Mouse (Mus musculus): Measurements from ENCODE around the gene Rab11fip4. TPM values are rescaled to one million over a fixed set of nuclear protein-coding genes. Genes with fewer than 3 reads are reported as not detected.

The Rab11fip4 gene
- polyA plus RNA-seq, 1 experiment from 2014 or later: 2.4 TPM

- no peak for ATAC-seq (ENCODE audit: borderline replicate concordance, extremely low read depth, low FRiP score, low TSS enrichment)
Measured at GRCm38 (mm10) chr11:79617991-79618390, 27.0 kb downstream of the Rab11fip4 start.

DNA sequence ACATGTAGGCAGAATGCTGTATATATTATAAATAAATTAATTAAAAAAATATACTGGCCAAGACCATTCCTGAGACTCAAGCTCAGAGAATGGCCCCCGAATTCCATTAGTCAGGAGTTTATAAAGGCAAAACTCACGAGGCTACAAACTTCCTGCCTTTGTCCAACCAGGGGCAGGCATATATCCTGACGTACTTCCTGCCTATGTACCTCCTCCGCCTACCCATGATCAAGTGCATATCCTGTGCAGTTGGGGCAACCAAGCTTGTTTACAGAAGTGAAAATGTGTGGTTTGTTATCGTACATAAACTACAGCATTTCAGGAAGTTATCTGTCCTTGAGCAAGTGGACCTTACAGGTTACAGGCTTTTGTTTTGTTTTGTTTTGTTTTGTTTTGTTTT is 32.0 kb downstream of the Rab11fip4 start:
- H3K27ac ChIP-seq: no peak overlapping the region
- H3K36me3 ChIP-seq: no peaks in the 10 kb centered on the region
- 67% methylated on average over 5 of the region's 5 CpGs for WGBS
- H3K27me3 ChIP-seq: no peaks in the 10 kb centered on the region
- no peak overlapping the region for H3K4me3 ChIP-seq
- H3K4me1 ChIP-seq: no peaks in the 10 kb centered on the region
- no peaks in the 10 kb centered on the region for H3K9me3 ChIP-seq
- no peak overlapping the region for H3K9ac ChIP-seq
- no peak for ATAC-seq (ENCODE audit: borderline replicate concordance, extremely low read depth, low FRiP score, low TSS enrichment)
- no peak overlapping the region for H3K4me2 ChIP-seq

More at GRCm38 (mm10) chr11:79617991-79618390, 27.0 kb downstream of the Rab11fip4 start:
- Histone ChIP-seq H3K4me2 (no peak overlapping the region), H3K27ac (no peak overlapping the region), H3K27me3 (no peaks in the 10 kb centered on the region), H3K4me3 (no peak overlapping the region), H3K9ac (no peak overlapping the region), H3K4me1 (no peaks in the 10 kb centered on the region), H3K9me3 (no peaks in the 10 kb centered on the region), H3K36me3 (no peaks in the 10 kb centered on the region)
- 82% methylated on average over 8 of the region's 8 CpGs for WGBS

GRCm38 (mm10) chr11:79624801-79625302 is 33.8 kb downstream of the Rab11fip4 start:
- Histone ChIP-seq H3K4me3 (no peak overlapping the region), H3K4me2 (no peak overlapping the region), H3K27ac (no peak overlapping the region), H3K36me3 (no peaks in the 10 kb centered on the region), H3K9ac (no peak overlapping the region), H3K4me1 (no peaks in the 10 kb centered on the region), H3K27me3 (no peaks in the 10 kb centered on the region), H3K9me3 (no peaks in the 10 kb centered on the region)
- ATAC-seq (ENCODE audit: borderline replicate concordance, extremely low read depth, low FRiP score, low TSS enrichment): 0 out of 2 replicates have a peak, but pooled peaks have one; percentile 27
- WGBS: 17% methylated on average over 4 of the region's 4 CpGs

- no peak overlapping the region for H3K4me2 ChIP-seq
- H3K4me1 ChIP-seq: no peaks in the 10 kb centered on the region
- no peak overlapping the region for H3K4me3 ChIP-seq
- no peaks in the 10 kb centered on the region for H3K9me3 ChIP-seq
- ATAC-seq (ENCODE audit: borderline replicate concordance, extremely low read depth, low FRiP score, low TSS enrichment): no peak
- H3K36me3 ChIP-seq: no peaks in the 10 kb centered on the region
- no peaks in the 10 kb centered on the region for H3K27me3 ChIP-seq
- no peak overlapping the region for H3K9ac ChIP-seq
- WGBS: 61% methylated on average over 3 of the region's 3 CpGs
- no peak overlapping the region for H3K27ac ChIP-seq
Measured at GRCm38 (mm10) chr11:79628716-79629115, 37.7 kb downstream of the Rab11fip4 start.

DNA sequence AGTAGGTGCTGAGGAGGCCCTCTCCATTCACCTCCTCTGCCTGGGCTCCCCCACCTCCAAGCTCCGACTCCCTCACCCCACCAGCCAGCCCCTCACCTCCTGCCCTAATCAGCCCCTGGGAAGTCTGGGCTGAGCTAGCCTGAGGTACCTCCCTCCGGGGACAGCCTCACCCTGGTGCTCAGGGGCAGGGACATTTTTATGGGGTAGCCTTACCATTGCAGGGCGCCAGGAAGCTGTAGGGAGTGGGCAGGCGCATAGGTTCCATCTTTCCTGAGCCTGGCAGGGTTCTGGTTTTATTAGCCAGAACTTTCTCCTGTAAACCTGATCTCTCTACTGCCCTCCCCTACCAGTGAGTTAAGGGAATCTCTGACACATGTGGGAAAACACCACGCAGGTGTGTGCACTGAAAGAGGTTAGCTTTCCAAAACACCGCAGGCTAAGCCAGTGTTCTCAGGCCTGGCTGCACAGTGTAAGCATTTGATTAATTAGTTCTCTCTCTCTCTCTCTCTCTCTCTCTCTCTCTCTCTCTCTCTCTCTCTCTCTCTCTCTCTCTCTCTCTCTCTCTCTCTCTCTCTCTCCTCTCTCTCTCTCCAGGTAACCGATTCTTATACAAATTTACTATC is 38.9 kb downstream of the Rab11fip4 start:
- H3K9me3 ChIP-seq: no peaks in the 10 kb centered on the region
- no peaks in the 10 kb centered on the region for H3K4me1 ChIP-seq
- 73% methylated on average over 7 of the region's 7 CpGs for WGBS
- no peak for ATAC-seq (ENCODE audit: borderline replicate concordance, extremely low read depth, low FRiP score, low TSS enrichment)
- no peak overlapping the region for H3K4me3 ChIP-seq
- H3K4me2 ChIP-seq: no peak overlapping the region
- H3K27me3 ChIP-seq: no peaks in the 10 kb centered on the region
- H3K9ac ChIP-seq: no peak overlapping the region
- no peaks in the 10 kb centered on the region for H3K36me3 ChIP-seq
- H3K27ac ChIP-seq: no peak overlapping the region

DNA sequence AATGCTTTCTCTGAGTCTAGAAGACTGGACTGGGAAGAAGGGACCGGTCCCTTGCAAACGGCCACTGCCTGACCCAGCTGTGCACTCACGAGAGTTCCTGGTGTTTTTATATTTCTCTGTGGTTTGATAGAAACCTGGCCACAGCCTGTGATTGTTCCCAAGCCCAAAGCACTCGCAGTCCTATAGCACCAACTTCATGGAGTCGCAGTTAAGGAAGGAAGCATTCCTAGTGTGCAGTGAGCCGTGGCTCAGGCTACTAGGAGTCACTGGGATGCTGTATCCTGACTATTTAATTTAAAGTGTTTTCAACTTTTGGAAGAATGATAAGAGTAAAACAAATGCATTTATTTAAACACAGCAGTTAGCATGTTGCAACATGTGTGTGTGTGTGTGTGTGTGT is 39.5 kb downstream of the Rab11fip4 start:
- H3K27me3 ChIP-seq: no peaks in the 10 kb centered on the region
- no peak overlapping the region for H3K27ac ChIP-seq
- no peaks in the 10 kb centered on the region for H3K4me1 ChIP-seq
- no peak overlapping the region for H3K9ac ChIP-seq
- no peak overlapping the region for H3K4me2 ChIP-seq
- H3K4me3 ChIP-seq: no peak overlapping the region
- WGBS: 60% methylated on average over 6 of the region's 6 CpGs
- H3K9me3 ChIP-seq: no peaks in the 10 kb centered on the region
- no peaks in the 10 kb centered on the region for H3K36me3 ChIP-seq
- no peak for ATAC-seq (ENCODE audit: borderline replicate concordance, extremely low read depth, low FRiP score, low TSS enrichment)

DNA sequence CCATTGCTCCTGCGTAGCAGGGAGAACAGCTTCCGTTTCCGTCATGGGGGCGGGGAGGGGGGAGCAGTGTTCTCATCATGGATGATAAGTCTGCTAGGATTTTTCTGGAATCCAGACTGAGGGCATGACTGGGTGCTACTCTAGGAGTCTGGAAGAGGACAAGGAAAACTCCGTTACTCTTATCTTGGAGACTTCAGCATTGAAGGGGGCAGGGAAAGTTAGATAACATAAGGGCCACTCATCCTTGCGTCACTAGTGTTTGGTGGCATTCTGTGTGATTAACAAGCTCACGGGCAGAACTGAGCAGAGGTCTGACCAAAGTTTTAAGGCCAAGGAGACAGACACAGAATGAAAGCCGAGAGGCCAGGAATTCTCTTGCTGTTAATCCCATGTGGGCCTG is 42.4 kb downstream of the Rab11fip4 start:
- WGBS: 51% methylated on average over 8 of the region's 8 CpGs
- Histone ChIP-seq H3K4me2 (no peak overlapping the region), H3K9me3 (no peaks in the 10 kb centered on the region), H3K4me3 (no peak overlapping the region), H3K27me3 (no peaks in the 10 kb centered on the region), H3K36me3 (no peaks in the 10 kb centered on the region), H3K4me1 (no peaks in the 10 kb centered on the region), H3K27ac (no peak overlapping the region), H3K9ac (no peak overlapping the region)
- no peak for ATAC-seq (ENCODE audit: borderline replicate concordance, extremely low read depth, low FRiP score, low TSS enrichment)

GRCm38 (mm10) chr11:79635661-79636449 is 44.8 kb downstream of the Rab11fip4 start:
- Histone ChIP-seq H3K36me3 (no peaks in the 10 kb centered on the region), H3K9me3 (no peaks in the 10 kb centered on the region), H3K4me1 (peaks cover 4% of the 10 kb centered on the region; the same call in 1 of the 2 replicates), H3K27me3 (no peaks in the 10 kb centered on the region), H3K27ac (no peak overlapping the region), H3K4me2 (no peak overlapping the region), H3K9ac (no peak overlapping the region), H3K4me3 (no peak overlapping the region)
- no peak for ATAC-seq (ENCODE audit: borderline replicate concordance, extremely low read depth, low FRiP score, low TSS enrichment)
- WGBS: 76% methylated on average over 6 of the region's 6 CpGs

GRCm38 (mm10) chr11:79636481-79636880 is 45.5 kb downstream of the Rab11fip4 start:
- H3K9ac ChIP-seq: no peak overlapping the region
- no peak overlapping the region for H3K27ac ChIP-seq
- peaks cover 4% of the 10 kb centered on the region; the same call in 1 of the 2 replicates for H3K4me1 ChIP-seq
- no peak overlapping the region for H3K4me3 ChIP-seq
- H3K27me3 ChIP-seq: no peaks in the 10 kb centered on the region
- no peaks in the 10 kb centered on the region for H3K36me3 ChIP-seq
- no peak overlapping the region for H3K4me2 ChIP-seq
- ATAC-seq (ENCODE audit: borderline replicate concordance, extremely low read depth, low FRiP score, low TSS enrichment): no peak
- H3K9me3 ChIP-seq: no peaks in the 10 kb centered on the region
- WGBS: 74% methylated on average over 1 of the region's 1 CpGs

DNA sequence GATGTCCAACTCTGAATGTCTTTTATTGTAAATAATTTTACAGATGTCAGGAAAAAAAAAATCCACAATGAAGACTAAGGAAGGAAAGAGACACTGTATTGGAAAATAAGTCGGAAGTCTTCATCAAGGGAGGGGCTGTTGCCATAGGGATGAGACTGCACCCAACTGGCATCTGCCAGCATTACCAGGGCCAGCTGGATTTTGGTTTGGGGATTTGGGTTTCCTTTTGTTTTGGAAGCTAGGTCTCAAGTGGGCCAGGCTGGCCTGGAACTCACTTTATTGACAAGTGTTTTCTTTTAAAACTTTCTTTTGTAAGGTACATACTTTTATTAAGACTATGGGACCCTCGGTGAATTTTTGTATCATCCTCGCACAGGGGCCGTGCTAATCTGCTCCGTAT is 47.7 kb downstream of the Rab11fip4 start:
- no peak overlapping the region for H3K4me2 ChIP-seq
- no peak overlapping the region for H3K9ac ChIP-seq
- H3K27me3 ChIP-seq: no peaks in the 10 kb centered on the region
- H3K4me3 ChIP-seq: no peak overlapping the region
- no peak overlapping the region for H3K27ac ChIP-seq
- no peak for ATAC-seq (ENCODE audit: borderline replicate concordance, extremely low read depth, low FRiP score, low TSS enrichment)
- WGBS: 80% methylated on average over 5 of the region's 5 CpGs
- no peaks in the 10 kb centered on the region for H3K9me3 ChIP-seq
- H3K4me1 ChIP-seq: peaks cover 4% of the 10 kb centered on the region; the same call in 1 of the 2 replicates
- no peaks in the 10 kb centered on the region for H3K36me3 ChIP-seq

- Histone ChIP-seq H3K36me3 (no peaks in the 10 kb centered on the region), H3K9me3 (no peaks in the 10 kb centered on the region), H3K27ac (no peak overlapping the region), H3K27me3 (no peaks in the 10 kb centered on the region), H3K4me3 (no peak overlapping the region), H3K9ac (no peak overlapping the region), H3K4me2 (no peak overlapping the region), H3K4me1 (peaks cover 4% of the 10 kb centered on the region; the same call in 1 of the 2 replicates)
- 42% methylated on average over 8 of the region's 8 CpGs for WGBS
- ATAC-seq (ENCODE audit: borderline replicate concordance, extremely low read depth, low FRiP score, low TSS enrichment): no peak
Measured at GRCm38 (mm10) chr11:79640940-79641733, 50.1 kb downstream of the Rab11fip4 start.
